Mouse (Mus musculus) MEL (cell line): Measurements from ENCODE around the gene Cntn2. TPM values are rescaled to one million over a fixed set of nuclear protein-coding genes. Genes with fewer than 3 reads are reported as not detected.
"Not testable (repeated sequence)": the region's sequence is repeated elsewhere in the genome, so short reads cannot be mapped to it uniquely, and the experiment has no call there.

ENCODE experiments used
- DNase-seq: peaks from one replicate; pipeline ENCODE4 v3.0.0; 2011; ENCODE audit warnings: low read depth, low spot score
- H3K27ac ChIP-seq: 2 replicates; pipeline ENCODE4 v1.5.1; 2012; ENCODE audit warnings: low read depth, mild to moderate bottlenecking, control low read depth, low read length, moderate library complexity; ENCODE audit not compliant: control insufficient read depth
- H3K27me3 ChIP-seq, 2 experiments: fragments of 150-350 bp in 1 of 2; sonication (generic) in 1 of 2; 2 replicates each; pipeline ENCODE4 v1.6.1; 2012; ENCODE audit warnings: low read length in 2 of 2, mild to moderate bottlenecking in 2 of 2, improper control_type of control experiment in 1 of 2, moderate library complexity in 1 of 2; ENCODE audit not compliant: insufficient read depth in 2 of 2, control insufficient read depth in 1 of 2
- H3K36me3 ChIP-seq, 2 experiments: 2 replicates each; pipeline ENCODE4 v1.6.1; 2012 to 2014; ENCODE audit warnings: low read length in 2 of 2, improper control_type of control experiment in 1 of 2, inconsistent platforms in 1 of 2, mild to moderate bottlenecking in 1 of 2; ENCODE audit not compliant: insufficient read depth in 2 of 2, control insufficient read depth in 1 of 2
- H3K4me1 ChIP-seq, 2 experiments: fragments of 150-350 bp in 1 of 2; sonication (generic) in 1 of 2; 2 replicates each; pipeline ENCODE4 v1.6.1; 2012; ENCODE audit warnings: low read length in 2 of 2, improper control_type of control experiment in 1 of 2, mild to moderate bottlenecking in 1 of 2; ENCODE audit not compliant: insufficient read depth in 2 of 2, control insufficient read depth in 1 of 2
- H3K4me3 ChIP-seq, 2 experiments: fragments of 150-350 bp in 1 of 2; sonication (generic) in 1 of 2; 2 replicates each; pipeline ENCODE4 v1.5.1; 2012; ENCODE audit warnings: low read depth in 2 of 2, low read length in 2 of 2, mild to moderate bottlenecking in 2 of 2, moderate library complexity in 2 of 2, control low read depth in 1 of 2, improper control_type of control experiment in 1 of 2; ENCODE audit not compliant: control insufficient read depth in 1 of 2, insufficient read depth in 1 of 2
- H3K79me2 ChIP-seq: 2 replicates; pipeline ENCODE4 v1.6.1; 2012; ENCODE audit warnings: mild to moderate bottlenecking, low read length, moderate library complexity; ENCODE audit not compliant: control insufficient read depth, poor library complexity, insufficient read depth
- H3K9ac ChIP-seq: 2 replicates; pipeline ENCODE4 v1.6.1; 2012; ENCODE audit warnings: low read depth, mild to moderate bottlenecking, control low read depth, low read length, moderate library complexity; ENCODE audit not compliant: control insufficient read depth, poor library complexity, severe bottlenecking
- H3K9me3 ChIP-seq: fragments of 150-350 bp; sonication (generic); replicated peaks from 2 replicates; pipeline ENCODE4 v1.6.1; 2012; ENCODE audit warnings: mild to moderate bottlenecking, low read length, improper control_type of control experiment, moderate library complexity; ENCODE audit not compliant: insufficient read depth
- CTCF ChIP-seq, 3 experiments: IDR thresholded peaks in 2 of 3; conservative IDR thresholded peaks in 1 of 3; 2 replicates each; pipeline ENCODE4 v1.5.1; 2011 to 2012; ENCODE audit warnings: low read length in 3 of 3, low read depth in 2 of 3, mild to moderate bottlenecking in 2 of 3, improper control_type of control experiment in 1 of 3, inconsistent platforms in 1 of 3, mixed read lengths in 1 of 3, moderate library complexity in 1 of 3; ENCODE audit not compliant: control insufficient read depth in 1 of 3, insufficient read depth in 1 of 3, poor library complexity in 1 of 3, severe bottlenecking in 1 of 3
- ELF1 ChIP-seq: IDR thresholded peaks from 2 replicates; pipeline ENCODE4 v1.6.1; 2014; ENCODE audit warnings: low read depth, mild to moderate bottlenecking, inconsistent platforms, low read length, improper control_type of control experiment, moderate library complexity
- MAFK ChIP-seq: IDR thresholded peaks from 2 replicates; pipeline ENCODE4 v1.6.1; 2011; ENCODE audit warnings: low read depth, mild to moderate bottlenecking, low read length, improper control_type of control experiment, borderline replicate concordance
- MAX ChIP-seq: IDR thresholded peaks from 2 replicates; pipeline ENCODE4 v1.6.1; 2011; ENCODE audit warnings: low read length, improper control_type of control experiment
- MEF2A ChIP-seq: IDR thresholded peaks from 2 replicates; pipeline ENCODE4 v1.6.1; 2014; ENCODE audit warnings: low read depth, mild to moderate bottlenecking, inconsistent platforms, low read length, improper control_type of control experiment; ENCODE audit not compliant: poor library complexity, insufficient replicate concordance, severe bottlenecking; ENCODE audit errors: extremely low read depth
- MXI1 ChIP-seq: IDR thresholded peaks from 2 replicates; pipeline ENCODE4 v1.6.1; 2011; ENCODE audit warnings: mild to moderate bottlenecking, low read depth, low read length, improper control_type of control experiment
- NELFE ChIP-seq: IDR thresholded peaks from 2 replicates; pipeline ENCODE4 v1.6.1; 2011; ENCODE audit warnings: low read depth, low read length, improper control_type of control experiment
- POLR2AphosphoS2 ChIP-seq: IDR thresholded peaks from 2 replicates; pipeline ENCODE4 v1.6.1; 2011; ENCODE audit warnings: low read length, improper control_type of control experiment
- POLR2AphosphoS5 ChIP-seq: IDR thresholded peaks from 2 replicates; pipeline ENCODE4 v1.6.1; 2012; ENCODE audit warnings: low read depth, borderline replicate concordance, mild to moderate bottlenecking, inconsistent platforms, low read length, moderate library complexity, mixed read lengths
- RAD21 ChIP-seq: IDR thresholded peaks from 2 replicates; pipeline ENCODE4 v1.6.1; 2011; ENCODE audit warnings: mild to moderate bottlenecking, low read depth, low read length, improper control_type of control experiment
- SMC3 ChIP-seq: IDR thresholded peaks from 2 replicates; pipeline ENCODE4 v1.6.1; 2011; ENCODE audit warnings: low read depth, low read length, improper control_type of control experiment
- USF1 ChIP-seq: IDR thresholded peaks from 2 replicates; pipeline ENCODE4 v1.6.1; 2014; ENCODE audit warnings: low read depth, mild to moderate bottlenecking, inconsistent platforms, low read length, improper control_type of control experiment, moderate library complexity
- ZC3H11A ChIP-seq: IDR thresholded peaks from 2 replicates; pipeline ENCODE4 v1.6.1; 2012; ENCODE audit warnings: low read depth, mild to moderate bottlenecking, inconsistent platforms, low read length, improper control_type of control experiment
- ZMIZ1 ChIP-seq: IDR thresholded peaks from 2 replicates; pipeline ENCODE4 v1.6.1; 2012; ENCODE audit warnings: low read depth, mild to moderate bottlenecking, inconsistent platforms, low read length, improper control_type of control experiment, moderate library complexity
- ZNF384 ChIP-seq: IDR thresholded peaks from 2 replicates; pipeline ENCODE4 v1.6.1; 2012; ENCODE audit warnings: low read depth, mild to moderate bottlenecking, inconsistent platforms, low read length, improper control_type of control experiment
- polyA plus RNA-seq, 2 experiments: library from polyadenylated mRNA; stranded (reverse) in 1 of 2; unstranded in 1 of 2; fragments of >175 nt in 1 of 2; fragments of >200 nt in 1 of 2; gene quantifications; 2 replicates each; pipeline versions ENCODE4 v1.2.1 to v1.2.4; 2012; ENCODE audit warnings: low replicate concordance in 2 of 2, low read depth in 1 of 2; ENCODE audit not compliant: insufficient read length in 2 of 2, insufficient read depth in 1 of 2, missing spikeins in 1 of 2
- total RNA-seq: library from RNA; depleted of rRNA; stranded (reverse); fragments of 300-350 nt; gene quantifications from 2 replicates; pipeline ENCODE4 v1.2.3, GENCODE M21; 2012

Gene Cntn2
- total and polyA plus RNA-seq, 3 experiments: not detected

DNA sequence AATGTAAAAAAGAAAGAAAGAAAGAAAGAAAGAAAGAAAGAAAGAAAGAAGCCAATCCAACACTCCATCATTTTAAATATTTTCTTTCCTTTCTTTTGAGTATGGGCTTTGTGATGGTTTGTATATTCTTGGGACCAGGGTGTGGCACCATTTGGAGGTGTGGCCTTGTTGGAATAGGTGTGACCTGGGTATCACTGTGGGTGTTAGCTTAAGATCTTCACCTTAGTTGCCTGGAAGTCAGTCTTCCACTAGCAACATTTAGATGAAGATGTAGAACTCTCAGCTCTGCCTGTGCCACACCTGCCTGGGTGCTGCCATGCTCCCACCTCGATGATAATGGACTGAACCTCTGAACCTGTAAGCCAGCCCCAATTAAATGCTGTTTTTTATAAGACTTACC lies 73.0 kb downstream of the Cntn2 start:
- H3K36me3 ChIP-seq, H3K4me3 ChIP-seq, H3K79me2 ChIP-seq, H3K27me3 ChIP-seq, H3K4me1 ChIP-seq, H3K9me3 ChIP-seq, H3K27ac ChIP-seq, H3K9ac ChIP-seq, DNase-seq: not testable (repeated sequence)

DNA sequence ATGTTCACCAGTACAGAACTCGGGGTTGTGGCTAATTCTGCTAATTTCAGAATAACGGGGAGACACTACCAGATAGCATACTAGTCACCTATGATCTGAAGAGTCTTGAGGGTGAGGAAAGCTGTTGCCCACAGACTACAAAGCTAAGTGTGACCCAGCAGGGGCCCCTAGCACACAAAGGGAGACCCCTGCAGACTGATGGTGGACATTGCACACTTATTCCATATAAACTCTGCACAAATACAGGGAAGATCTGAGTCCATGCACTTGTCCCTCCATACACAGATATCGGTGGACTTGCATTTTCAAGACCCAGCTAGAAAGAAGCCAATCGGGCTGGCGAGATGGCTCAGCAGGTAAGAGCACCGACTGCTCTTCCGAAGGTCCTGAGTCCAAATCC lies 73.5 kb downstream of the Cntn2 start:
- no peaks in the 10 kb centered on the region for H3K27me3 ChIP-seq
- no peaks in the 10 kb centered on the region for H3K9me3 ChIP-seq
- H3K9ac ChIP-seq: no peak overlapping the region
- TF ChIP-seq ZNF384 (no peak), ZMIZ1 (no peak), SMC3 (peak; percentile 17; the same call in 1 of the 2 replicates), CTCF (IDR thresholded peaks at IDR 0.05 in 2 of 3, conservative IDR thresholded peaks at IDR 0.05 in 1 of 3; ENCODE audit: control insufficient read depth in 1 of 3, insufficient read depth in 1 of 3, low read depth in 2 of 3, low read length in 3 of 3, poor library complexity in 1 of 3, severe bottlenecking in 1 of 3) (peak in 2 of 3 experiments; percentile 27; a peak in 4 of 6 replicates)
- DNase-seq: peak; percentile 14
- peaks cover 1% of the 10 kb centered on the region; the same call in 1 of the 2 replicates for H3K79me2 ChIP-seq
- no peak overlapping the region for H3K4me3 ChIP-seq
- no peaks in the 10 kb centered on the region for H3K4me1 ChIP-seq
- no peak overlapping the region for H3K27ac ChIP-seq
- peaks cover 0 to under 1% of the 10 kb centered on the region in 2 experiments; a peak in 1 of 4 replicates for H3K36me3 ChIP-seq

DNA sequence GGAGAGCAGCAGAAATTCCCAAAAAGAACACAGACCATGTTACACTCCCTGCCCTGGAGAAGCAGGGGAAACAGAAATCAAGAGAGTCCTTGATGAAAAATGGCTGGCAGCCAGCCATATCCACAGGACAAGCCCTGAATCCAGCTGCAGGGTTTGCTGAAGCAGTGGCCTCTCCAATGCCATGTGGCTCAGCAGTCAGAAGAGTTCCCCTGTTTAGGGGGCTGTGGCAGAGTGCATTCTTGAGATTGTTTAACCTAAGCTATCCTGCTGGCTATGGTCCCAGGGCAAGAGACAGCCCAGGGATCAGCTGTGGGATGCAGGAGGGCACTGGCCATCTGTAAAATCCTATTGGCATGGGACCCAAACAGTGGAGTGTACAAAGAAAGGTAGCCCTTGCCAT lies 74.1 kb downstream of the Cntn2 start:
- no peaks in the 10 kb centered on the region for H3K9me3 ChIP-seq
- no peaks in the 10 kb centered on the region for H3K27me3 ChIP-seq
- H3K4me1 ChIP-seq: no peaks in the 10 kb centered on the region
- no peaks in the 10 kb centered on the region for H3K79me2 ChIP-seq
- no peaks in the 10 kb centered on the region for H3K36me3 ChIP-seq
- no peak for DNase-seq
- TF ChIP-seq USF1 (no peak), MAFK (no peak), ZMIZ1 (no peak), NELFE (no peak), POLR2AphosphoS2 (no peak), CTCF (IDR thresholded peaks at IDR 0.05 in 2 of 3, conservative IDR thresholded peaks at IDR 0.05 in 1 of 3; ENCODE audit: control insufficient read depth in 1 of 3, insufficient read depth in 1 of 3, low read depth in 2 of 3, low read length in 3 of 3, poor library complexity in 1 of 3, severe bottlenecking in 1 of 3) (no peak)
- no peak overlapping the region for H3K27ac ChIP-seq
- H3K9ac ChIP-seq: no peak overlapping the region
- H3K4me3 ChIP-seq: no peak overlapping the region

DNA sequence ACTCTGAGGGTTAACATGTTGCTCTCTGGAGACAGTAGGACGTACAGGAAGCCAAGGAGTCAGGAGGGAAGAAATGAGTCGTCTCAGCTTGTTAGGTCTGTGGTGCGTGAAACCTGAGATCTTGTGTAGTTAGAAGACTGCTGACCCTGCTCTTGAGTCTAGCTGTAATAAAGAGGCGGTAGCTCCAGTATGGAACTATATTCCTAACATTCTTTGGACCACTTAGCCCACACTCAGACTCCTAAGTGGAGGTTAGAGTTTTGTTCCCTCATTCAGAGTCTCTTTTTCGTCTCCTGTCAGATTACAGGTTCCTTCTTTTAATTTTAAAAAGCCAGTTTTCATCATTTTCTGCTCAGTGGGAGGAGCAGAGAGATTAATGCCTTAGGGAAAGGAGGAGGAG lies 78.4 kb downstream of the Cntn2 start:
- Histone ChIP-seq H3K27ac (no peak overlapping the region), H3K4me3 (no peak overlapping the region)

More for the DNA sequence above, 78.4 kb downstream of the Cntn2 start:
- no peaks in the 10 kb centered on the region for H3K9me3 ChIP-seq
- no peaks in the 10 kb centered on the region for H3K4me1 ChIP-seq
- H3K27me3 ChIP-seq: no peaks in the 10 kb centered on the region
- no peaks in the 10 kb centered on the region for H3K79me2 ChIP-seq
- no peak overlapping the region for H3K9ac ChIP-seq
- no peak for TF ChIP-seq MEF2A
- TF ChIP-seq MXI1: no peak
- TF ChIP-seq ZC3H11A: no peak
- TF ChIP-seq NELFE: no peak
- TF ChIP-seq POLR2AphosphoS5: no peak
- no peak for TF ChIP-seq MAX
- no peak for TF ChIP-seq ELF1
- no peak for TF ChIP-seq RAD21
- H3K36me3 ChIP-seq: no peaks in the 10 kb centered on the region
- DNase-seq: no peak
